Mouse (Mus musculus) c-Kit-positive CD71-positive TER-119-negative erythroid progenitor cells, embryonic 14.5 days (primary cell): ENCODE results near the gene D3Ertd254e.
"Not testable (repeated sequence)": the region's sequence is repeated elsewhere in the genome, so short reads cannot be mapped to it uniquely, and the experiment has no call there.

Experiments used
- DNase-seq: peaks from one replicate; pipeline ENCODE4 v3.0.0-alpha.2; 2013; ENCODE audit warnings: low read depth

Gene D3Ertd254e

DNA sequence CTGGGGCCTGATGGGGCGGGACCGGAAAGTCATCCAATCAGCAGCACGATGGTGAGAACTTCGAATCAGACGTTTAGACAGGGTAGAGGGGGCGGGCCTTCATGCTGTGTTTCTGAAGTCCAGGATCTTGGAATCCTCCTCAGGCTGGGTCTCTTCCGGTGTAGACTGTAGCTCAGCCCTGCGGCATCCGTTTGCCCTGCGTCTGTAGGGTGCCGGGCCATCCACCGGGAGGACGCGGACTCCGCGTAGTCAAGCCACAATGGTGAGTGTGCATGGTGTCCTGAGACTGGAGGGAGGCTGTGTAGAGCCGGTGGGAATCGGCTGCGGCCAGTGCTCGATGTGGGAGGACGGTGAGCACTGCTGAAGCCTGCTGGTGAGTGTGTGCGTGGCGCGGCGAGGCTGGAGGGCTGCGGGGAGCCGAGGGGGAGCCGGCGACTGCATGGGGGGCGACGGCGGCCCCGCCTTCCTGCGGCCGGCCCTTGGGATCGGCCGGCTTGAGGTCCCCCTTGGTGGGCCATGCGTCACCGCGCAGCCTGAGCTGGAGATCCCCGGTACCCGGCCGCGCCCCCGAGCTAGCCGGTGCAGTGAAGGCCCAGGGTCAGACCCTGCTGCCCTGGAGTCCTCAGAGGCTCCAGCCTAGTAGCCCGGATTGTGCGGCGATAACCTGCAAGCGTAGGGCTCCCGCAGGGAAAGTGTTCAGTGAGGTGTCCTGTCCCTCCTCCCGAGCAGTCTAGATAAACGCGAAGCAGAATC lies at the start of gene D3Ertd254e:
Gene D3Ertd254e, plus strand, starts transcription at position 84 of the 753 bp plus-strand sequence.
- DNase-seq: peak; percentile 80

DNA sequence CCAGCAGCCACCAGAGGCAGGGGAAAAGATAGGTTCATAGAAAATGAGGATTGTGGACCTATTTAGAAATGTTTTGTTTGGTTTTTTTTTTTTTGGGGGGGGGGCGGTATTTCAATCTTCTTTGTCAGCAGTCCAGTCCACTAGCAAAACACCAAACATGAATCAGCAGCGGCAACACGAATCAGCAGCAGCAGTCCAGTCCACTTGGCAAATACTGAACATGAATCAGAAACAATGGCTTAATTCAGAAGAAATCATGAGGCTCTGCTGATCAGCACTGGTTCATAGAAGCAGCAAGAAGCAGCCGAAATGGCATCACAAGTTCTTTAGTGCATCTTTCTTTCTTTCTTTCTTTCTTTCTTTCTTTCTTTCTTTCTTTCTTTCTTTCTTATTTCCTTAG lies 34.7 kb upstream of the D3Ertd254e start:
- DNase-seq: no peak

DNA sequence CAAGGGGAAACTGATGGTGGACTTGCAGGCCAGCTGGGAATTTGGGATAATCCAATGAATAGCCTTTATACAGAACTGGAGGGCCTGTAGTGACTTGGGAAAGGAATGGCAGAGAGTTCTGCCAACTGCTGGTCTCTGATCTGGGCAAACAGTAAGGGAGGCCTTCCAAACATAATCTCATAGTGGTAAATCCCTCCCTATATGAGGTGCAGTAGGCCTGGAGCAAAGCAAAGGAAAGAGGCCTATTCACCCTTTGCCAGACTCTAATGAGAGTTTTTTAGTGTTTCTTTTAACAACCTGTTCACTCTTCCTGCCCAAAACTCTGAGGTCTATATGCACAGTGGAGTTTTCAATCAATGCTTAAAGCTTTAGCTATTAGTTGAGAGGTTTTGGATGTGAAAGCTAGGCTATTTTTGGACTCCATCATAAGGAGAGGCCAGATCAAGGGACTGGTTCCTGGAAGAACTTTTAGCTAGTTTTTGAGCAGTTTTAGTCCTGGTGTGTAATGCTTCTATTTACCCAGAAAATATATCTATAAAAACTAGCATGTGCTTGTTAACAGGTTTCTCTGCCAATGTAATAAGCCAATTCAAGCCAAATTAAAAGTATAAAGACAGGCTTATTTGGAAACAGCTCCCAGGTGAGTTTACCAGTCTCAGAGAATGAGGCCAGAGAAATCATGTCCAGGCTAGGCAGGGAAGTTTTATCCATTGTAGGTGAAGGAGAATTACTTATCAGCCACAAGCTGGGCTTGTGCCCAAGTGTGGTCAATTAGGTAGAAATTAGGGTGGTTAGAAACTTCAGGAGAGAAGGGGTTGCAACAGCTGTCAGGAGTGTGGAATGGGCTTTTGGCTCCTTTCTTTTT lies 30.9 kb upstream of the D3Ertd254e start:
- DNase-seq: no peak

DNA sequence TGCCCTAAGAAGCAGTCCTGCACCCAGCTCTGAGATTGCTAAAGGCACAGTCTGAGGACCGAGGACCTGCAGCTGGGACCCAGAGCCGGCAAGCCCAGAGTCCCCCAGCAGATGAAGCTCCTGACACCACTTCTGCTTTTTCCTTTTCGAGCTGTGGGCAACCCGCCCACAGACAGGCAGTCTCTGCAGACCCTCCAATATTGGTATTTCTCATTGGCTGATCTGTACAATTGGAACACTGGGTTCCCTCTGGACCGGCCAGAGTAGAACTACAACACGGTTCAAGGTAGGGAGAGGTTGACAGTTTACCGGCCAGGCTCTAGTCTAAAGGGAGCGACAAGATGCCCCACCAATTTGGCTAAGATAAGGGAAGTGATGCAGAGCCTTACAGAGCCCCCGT lies 24.6 kb upstream of the D3Ertd254e start:
- DNase-seq: not testable (repeated sequence)

DNA sequence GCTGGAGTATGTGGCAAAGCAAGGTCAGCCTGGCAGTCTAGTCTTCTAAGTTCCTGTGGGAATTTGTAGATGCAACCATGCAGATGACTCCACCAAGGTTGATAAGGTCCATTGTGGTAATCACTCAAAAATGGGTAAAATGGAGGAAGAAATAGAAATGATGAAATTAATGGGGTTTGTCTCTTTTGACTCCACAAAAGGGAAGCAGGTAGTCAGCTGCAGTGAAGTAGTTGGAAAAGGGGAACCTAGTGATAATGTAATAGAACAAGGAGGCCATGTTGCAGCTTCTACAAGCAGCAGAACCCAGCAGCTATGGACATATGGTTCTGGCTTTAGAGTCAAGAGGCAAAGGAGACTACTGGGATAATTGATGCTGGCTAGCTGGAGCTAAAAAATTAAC lies 14.7 kb upstream of the D3Ertd254e start:
- DNase-seq: no peak

DNA sequence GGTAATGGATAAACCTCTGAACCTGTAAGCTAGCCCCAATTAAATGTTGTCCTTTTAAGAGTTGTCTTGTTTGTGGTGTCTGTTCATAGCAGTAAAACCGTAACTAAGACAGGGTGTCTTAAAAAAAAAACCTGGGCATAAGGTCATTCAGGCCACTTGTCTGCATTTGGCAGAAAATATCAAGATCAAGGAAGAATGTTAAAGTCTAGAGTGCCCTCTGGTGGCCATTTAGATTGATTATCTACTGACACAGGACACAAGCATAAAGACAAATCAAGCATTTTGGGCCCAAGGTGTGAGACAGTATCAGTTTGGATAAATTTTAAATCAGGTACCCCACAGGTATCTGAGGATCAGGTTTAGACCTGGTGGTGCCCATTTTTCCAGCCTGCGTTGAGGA lies 13.3 kb upstream of the D3Ertd254e start:
- DNase-seq: peak; percentile 50

DNA sequence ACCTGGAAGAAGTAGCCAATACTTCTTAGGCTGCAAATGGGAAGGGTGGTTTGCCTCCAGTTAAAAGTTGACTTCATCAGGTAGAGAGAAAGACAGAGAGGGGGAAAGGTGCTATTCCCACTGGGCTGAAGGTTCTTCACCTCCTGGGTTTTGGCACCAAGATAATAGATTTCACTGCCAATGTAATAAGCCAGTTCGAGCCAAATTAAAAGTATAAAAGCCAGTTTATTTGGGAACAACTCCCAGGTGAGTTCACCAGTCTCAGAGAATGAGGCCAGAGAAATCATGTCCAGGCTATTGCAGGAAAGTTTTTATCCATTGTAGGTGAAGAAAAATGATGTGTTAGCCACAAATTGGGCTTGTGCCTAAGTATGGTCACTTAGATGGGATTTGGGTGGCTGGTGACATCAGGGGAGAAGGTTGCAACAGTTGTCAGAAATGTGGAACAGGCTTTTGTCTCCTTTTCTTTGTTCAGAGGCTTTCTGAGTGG lies 12.6 kb upstream of the D3Ertd254e start:
- DNase-seq: no peak

GRCm38 (mm10) chr3:36138996-36139395 lies 11.8 kb upstream of the D3Ertd254e start:
- no peak for DNase-seq

DNA sequence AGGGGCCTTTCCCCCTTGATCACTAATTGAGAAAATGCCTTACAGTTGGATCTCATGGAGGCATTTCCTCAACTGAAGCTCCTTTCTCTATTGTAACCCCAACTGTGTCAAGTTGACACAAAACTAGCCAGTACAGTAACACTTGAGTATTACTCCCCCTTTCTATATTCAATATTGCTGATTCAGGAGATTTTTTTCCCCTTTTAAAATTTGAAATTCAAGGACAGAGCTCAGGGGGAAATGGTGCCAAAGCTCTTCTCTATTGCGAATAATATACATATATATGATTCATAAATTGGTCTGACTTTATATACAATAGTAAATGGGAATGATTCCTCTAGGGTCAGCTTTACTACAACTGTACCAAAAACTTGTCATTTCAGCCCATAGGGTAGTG lies 282 bp upstream of the D3Ertd254e start:
- DNase-seq: no peak

DNA sequence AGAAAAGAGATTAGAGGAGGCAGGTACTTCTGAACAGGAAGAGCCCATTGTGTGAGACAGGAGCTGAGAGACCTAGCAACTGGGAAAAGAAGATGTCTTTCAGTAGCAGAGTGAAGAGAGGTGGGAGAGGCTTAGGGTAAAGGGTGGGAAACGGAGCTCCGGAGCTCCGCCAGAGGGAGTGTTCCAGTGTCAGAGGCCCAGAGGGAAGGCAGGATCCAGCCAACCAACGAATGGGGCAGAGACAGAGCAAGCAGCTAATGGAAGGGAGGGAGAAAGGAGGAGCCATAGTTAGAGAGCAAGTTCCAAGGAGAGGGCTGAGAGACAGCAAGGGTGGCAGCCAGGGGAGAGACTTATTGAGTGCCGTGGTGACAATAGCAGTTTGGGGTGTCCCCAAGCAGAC lies 4.5 kb downstream of the D3Ertd254e start:
- no peak for DNase-seq

GRCm38 (mm10) chr3:36170670-36171210 lies 19.9 kb downstream of the D3Ertd254e start:
- DNase-seq: no peak

- DNase-seq: no peak
Measured at GRCm38 (mm10) chr3:36171348-36171747, 20.5 kb downstream of the D3Ertd254e start.

DNA sequence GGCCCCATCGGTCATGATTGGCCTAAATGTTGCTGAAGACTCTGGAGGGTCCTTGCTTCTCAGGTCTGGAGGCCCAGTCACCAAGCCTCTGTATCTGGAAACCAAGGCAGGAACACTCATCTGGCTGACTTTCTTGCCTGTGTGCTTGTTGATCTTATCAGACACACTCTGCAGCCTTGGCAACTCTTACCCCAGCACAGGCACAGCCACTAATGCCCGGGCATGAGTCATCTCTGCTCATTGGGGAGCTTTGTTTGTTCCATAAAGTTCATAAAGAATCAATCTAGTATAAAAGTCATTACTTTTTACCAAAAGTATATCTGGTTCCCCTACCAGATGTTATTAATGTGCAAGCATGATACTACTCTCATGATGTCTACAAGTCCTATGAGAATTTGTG lies 22.9 kb downstream of the D3Ertd254e start:
- DNase-seq: no peak

DNA sequence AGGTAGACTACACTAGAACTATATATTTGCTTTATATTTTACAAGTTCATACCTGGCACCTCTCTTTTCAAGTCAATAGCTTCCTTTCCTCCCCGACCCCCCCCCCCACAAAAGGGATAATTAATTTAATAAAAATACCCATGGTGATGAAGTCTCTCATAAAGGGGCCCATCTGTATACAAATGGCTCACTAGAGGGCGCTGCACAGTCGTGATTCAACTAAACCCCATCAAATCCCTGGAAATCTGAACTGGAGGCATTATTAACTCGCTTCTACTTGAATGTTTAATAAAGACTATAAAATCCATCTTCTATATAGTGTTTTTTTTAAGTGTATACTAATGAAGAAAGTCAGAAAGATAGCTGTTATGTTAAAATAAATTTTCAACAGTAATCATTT lies 30.7 kb downstream of the D3Ertd254e start:
- peak; percentile 24 for DNase-seq

GRCm38 (mm10) chr3:36186510-36186909 lies 35.7 kb downstream of the D3Ertd254e start:
- no peak for DNase-seq

- DNase-seq: no peak
Measured at GRCm38 (mm10) chr3:36189243-36189642, 38.4 kb downstream of the D3Ertd254e start.

DNA sequence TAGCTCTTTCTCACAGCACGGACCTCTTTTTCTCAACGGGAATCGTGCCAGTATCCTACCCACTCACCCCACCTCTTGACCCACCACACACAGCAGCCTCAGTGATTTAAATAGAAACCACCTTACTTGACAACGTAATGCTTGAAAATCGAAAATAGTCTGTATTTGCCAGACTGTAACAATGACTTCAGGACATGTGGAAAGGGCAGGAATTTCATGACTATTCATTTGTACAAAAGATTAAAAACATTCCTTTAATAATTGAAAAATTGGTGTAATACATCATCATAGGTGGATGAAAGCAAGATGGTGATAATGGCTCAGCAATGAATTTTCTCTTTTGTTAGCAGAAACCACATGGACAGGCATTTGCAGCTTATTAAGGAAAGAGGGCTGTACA lies 50.3 kb downstream of the D3Ertd254e start:
- no peak for DNase-seq

GRCm38 (mm10) chr3:36202932-36203331 lies 52.1 kb downstream of the D3Ertd254e start:
- no peak for DNase-seq

DNA sequence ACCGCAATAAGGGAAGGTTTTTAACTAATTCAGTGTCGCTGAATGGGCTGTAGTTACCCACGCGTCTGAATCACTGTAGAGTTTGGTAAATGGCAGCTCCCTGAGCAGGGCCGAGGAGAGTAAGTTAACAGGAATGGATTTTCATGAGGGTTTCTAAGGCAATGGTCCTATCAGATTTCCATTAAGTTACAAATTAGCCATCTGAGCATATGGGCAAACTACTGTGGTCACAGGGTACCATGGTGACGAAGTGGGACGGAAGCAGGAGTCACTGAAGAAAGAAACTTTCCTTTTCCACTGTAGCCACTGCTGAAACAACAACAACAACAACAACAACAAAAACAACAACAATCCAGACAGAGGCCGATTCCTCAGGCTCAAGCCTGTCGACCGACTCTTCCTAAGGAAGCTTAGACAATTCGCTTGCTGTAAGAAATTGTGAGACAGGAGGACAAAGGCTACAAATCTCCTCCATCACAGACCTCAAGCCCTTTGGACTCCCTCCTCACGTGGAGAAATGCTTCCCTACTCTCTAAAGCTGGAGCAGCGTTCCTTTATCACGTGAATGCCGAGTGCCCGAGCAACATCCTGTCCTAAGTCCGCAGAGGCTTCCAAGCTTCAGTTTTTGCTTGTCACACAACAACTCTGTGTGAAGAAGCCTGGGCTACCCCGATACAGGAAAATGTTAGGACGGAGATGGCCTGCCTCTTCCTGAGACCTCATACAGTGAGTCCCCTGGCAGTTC lies 56.9 kb downstream of the D3Ertd254e start:
- no peak for DNase-seq

DNA sequence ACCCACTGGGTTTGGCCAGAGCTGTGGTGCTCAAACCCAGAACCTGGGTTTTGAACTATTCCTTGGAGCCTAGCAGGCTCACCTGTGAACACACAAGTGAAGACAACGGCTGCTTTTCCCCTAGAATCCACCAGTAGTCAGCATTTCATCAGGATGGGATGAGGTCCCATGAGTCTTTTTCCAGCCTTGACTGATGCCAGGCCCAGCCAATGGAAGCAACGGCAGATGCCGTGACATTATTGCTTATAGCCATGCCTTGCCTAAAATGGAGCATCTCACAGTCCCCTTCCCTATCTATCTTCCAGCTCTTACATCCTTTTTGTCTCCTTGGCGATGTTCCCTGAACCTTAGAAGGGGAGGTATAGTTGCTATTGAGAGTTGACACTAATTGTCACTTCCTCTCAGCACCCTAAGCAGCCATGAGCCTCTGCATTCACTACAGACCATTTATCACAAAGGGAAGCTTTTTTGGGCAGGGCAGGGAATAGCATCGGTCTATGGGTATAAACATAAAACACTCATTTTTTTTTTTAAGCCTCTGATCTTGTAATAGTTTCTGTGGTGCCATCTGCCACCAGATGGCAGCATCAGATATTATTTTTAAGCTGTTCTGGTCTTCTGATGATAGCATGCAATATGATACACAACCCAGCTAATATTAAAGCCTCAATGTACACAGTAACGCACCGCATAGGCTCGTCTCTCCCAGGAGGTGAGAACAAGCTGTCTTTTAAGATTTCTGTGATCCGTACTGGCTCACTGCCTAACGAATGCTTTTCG lies 59.1 kb downstream of the D3Ertd254e start:
- DNase-seq: peak; percentile 4

DNA sequence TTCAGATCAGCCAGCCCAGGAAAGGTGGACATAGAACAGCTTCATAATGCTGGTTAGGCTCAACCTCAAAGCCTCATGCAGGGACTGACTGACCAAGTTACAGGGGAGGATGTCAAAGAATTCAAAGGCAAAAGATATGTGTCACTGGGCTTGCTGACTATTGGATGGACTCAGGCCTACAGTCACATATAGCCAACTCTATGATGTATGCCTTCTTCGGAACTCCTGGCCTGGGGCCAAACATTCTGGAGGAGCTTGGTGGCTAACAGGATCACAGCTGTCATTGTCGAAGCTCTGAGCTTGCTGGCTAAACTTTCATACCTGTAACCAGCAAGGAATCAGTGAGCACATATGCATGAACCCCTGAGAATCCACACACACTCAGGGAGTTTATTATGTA lies 60.1 kb downstream of the D3Ertd254e start:
- DNase-seq: no peak
